Mouse (Mus musculus) embryonic fibroblast, embryonic 13.5 days (primary cell): Measurements from ENCODE around the gene Gpsm3.

ENCODE experiments used
- CTCF ChIP-seq: IDR thresholded peaks from 2 replicates; pipeline ENCODE4 v1.5.1; 2011; ENCODE audit warnings: mild to moderate bottlenecking, control low read depth, low read length, moderate library complexity, borderline replicate concordance; ENCODE audit not compliant: insufficient read depth
- POLR2A ChIP-seq: IDR thresholded peaks from 2 replicates; pipeline ENCODE4 v1.6.1; 2011; ENCODE audit warnings: low read depth, mild to moderate bottlenecking, control low read depth, low read length, moderate library complexity

- TF ChIP-seq POLR2A, result no peak
- TF ChIP-seq CTCF, result no peak
These were observed 19.7 kb upstream of the Gpsm3 start for GRCm38 (mm10) chr17:34569919-34570318.
